Mouse (Mus musculus): ENCODE measurements around the gene Slc5a1.

DNA sequence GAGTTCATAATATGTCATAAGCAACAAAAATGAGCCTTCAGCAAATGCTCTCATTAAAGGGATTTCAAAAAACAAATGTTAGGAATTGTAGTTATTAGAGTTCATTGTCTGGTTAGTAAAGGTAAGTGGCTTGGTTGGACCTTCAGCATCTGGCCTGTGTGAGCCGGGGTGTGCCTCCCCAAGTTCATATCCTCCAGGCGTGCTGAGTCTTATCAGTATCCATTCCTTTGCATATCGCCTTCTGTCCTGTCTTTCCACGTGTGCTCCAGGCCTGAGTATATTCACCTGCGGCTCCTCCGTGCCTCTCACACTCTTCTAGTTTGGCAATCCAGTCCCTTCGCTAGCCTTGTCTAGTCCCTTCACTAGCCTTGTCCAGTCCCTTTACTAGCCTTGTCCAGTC lies 102.3 kb downstream of the Slc5a1 start:
- no peak for TF ChIP-seq CTCF (IDR thresholded peaks at IDR 0.05; ENCODE audit: control insufficient read depth, insufficient read depth, insufficient replicate concordance, low read depth, low read length)
- TF ChIP-seq POLR2A (IDR thresholded peaks at IDR 0.05; ENCODE audit: control insufficient read depth, low read depth, low read length): no peak
